Mouse (Mus musculus): ENCODE measurements around the gene Kcnk15.

GRCm38 (mm10) chr2:163838043-163838442 lies 15.4 kb upstream of the Kcnk15 start:
- peak; percentile 98 for TF ChIP-seq CTCF (IDR thresholded peaks at IDR 0.05; ENCODE audit: borderline replicate concordance, control insufficient read depth, extremely low read depth, insufficient read depth, low read length, poor library complexity)
- no peak for TF ChIP-seq POLR2A (IDR thresholded peaks at IDR 0.05; ENCODE audit: control insufficient read depth, extremely low read depth, insufficient read depth, low read length, poor library complexity)

Data from thymus, adult 2 months (tissue).